Mouse (Mus musculus): ENCODE measurements around the gene Aars2. TPM values are rescaled to one million over a fixed set of nuclear protein-coding genes. Genes with fewer than 3 reads are reported as not detected.

Aars2 gene
- polyA plus RNA-seq, 1 experiment from 2014 or later: 17.4 TPM

DNA sequence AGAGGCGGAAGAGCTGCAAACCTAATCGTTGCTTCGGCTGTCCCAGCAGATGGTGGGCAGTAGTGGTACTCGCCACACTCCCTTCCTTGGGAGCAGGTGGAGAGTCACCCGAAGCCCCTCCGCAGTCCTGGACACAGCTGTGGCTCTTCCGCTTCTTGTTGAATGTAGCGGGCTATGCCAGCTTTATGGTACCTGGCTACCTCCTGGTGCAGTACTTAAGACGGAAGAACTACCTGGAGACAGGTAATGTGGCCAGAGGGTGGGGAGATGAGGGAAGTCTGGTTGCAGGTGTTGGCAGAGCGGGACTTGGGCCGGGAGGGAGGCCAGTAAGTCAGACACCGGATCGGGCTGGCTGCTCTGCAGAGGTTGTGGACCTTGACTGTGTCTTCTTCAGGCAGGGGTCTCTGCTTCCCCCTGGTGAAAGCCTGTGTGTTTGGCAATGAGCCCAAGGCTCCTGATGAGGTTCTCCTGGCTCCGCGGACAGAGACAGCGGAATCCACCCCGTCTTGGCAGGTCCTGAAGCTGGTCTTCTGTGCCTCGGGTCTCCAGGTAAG lies 58.0 kb downstream of the Aars2 start:
- Histone ChIP-seq H3K27me3 (ENCODE audit: insufficient read depth, low read length) (no peaks in the 10 kb centered on the region), H3K4me2 (peak overlapping the region; percentile 98), H3K9me3 (ENCODE audit: low read depth, low read length) (no peaks in the 10 kb centered on the region), H3K4me3 (ENCODE audit: low read depth, low read length) (peak overlapping the region; percentile 74), H3K36me3 (ENCODE audit: insufficient read depth) (peaks cover 48% of the 10 kb centered on the region), H3K9ac (peak overlapping the region; percentile 91), H3K4me1 (ENCODE audit: insufficient read depth) (peaks cover 7% of the 10 kb centered on the region), H3K27ac (ENCODE audit: low read depth) (peak overlapping the region; percentile 72)
- no peak for ATAC-seq (ENCODE audit: insufficient read depth)
- 8% methylated on average over 18 of the region's 18 CpGs for WGBS
- DNase-seq: peak; percentile 30
- TF ChIP-seq CTCF (IDR thresholded peaks at IDR 0.05; ENCODE audit: low read depth): no peak

GRCm38 (mm10) chr17:45565103-45565502 lies 58.5 kb downstream of the Aars2 start:
- Histone ChIP-seq H3K9ac (peak overlapping the region; percentile 91), H3K27ac (ENCODE audit: low read depth) (peak overlapping the region; percentile 72; the same call in 1 of the 2 replicates), H3K27me3 (ENCODE audit: insufficient read depth, low read length) (no peaks in the 10 kb centered on the region), H3K9me3 (ENCODE audit: low read depth, low read length) (no peaks in the 10 kb centered on the region), H3K4me2 (peak overlapping the region; percentile 98), H3K4me3 (ENCODE audit: low read depth, low read length) (peak overlapping the region; percentile 74), H3K36me3 (ENCODE audit: insufficient read depth) (peaks cover 53% of the 10 kb centered on the region), H3K4me1 (ENCODE audit: insufficient read depth) (peaks cover 7% of the 10 kb centered on the region)
- no peak for TF ChIP-seq CTCF (IDR thresholded peaks at IDR 0.05; ENCODE audit: low read depth)
- ATAC-seq (ENCODE audit: insufficient read depth) (no peak), DNase-seq (no peak)
- WGBS: 94% methylated on average over 11 of the region's 11 CpGs

GRCm38 (mm10) chr17:45566031-45566359 lies 59.4 kb downstream of the Aars2 start:
- WGBS: 52% methylated on average over 1 of the region's 1 CpGs
- DNase-seq: no peak
- Histone ChIP-seq H3K4me1 (ENCODE audit: insufficient read depth) (peaks cover 7% of the 10 kb centered on the region), H3K9me3 (ENCODE audit: low read depth, low read length) (no peaks in the 10 kb centered on the region), H3K4me3 (ENCODE audit: low read depth, low read length) (no peak overlapping the region), H3K36me3 (ENCODE audit: insufficient read depth) (peaks cover 62% of the 10 kb centered on the region), H3K9ac (no peak overlapping the region), H3K4me2 (no peak overlapping the region), H3K27ac (ENCODE audit: low read depth) (no peak overlapping the region), H3K27me3 (ENCODE audit: insufficient read depth, low read length) (no peaks in the 10 kb centered on the region)
- ATAC-seq (ENCODE audit: insufficient read depth): no peak
- no peak for TF ChIP-seq CTCF (IDR thresholded peaks at IDR 0.05; ENCODE audit: low read depth)

- DNase-seq: peak; percentile 58
- Histone ChIP-seq H3K27me3 (ENCODE audit: insufficient read depth, low read length) (no peaks in the 10 kb centered on the region), H3K4me3 (ENCODE audit: low read depth, low read length) (no peak overlapping the region; the same call in 1 of the 2 replicates), H3K9me3 (ENCODE audit: low read depth, low read length) (no peaks in the 10 kb centered on the region), H3K9ac (no peak overlapping the region), H3K4me1 (ENCODE audit: insufficient read depth) (peaks cover 10% of the 10 kb centered on the region), H3K27ac (ENCODE audit: low read depth) (no peak overlapping the region), H3K4me2 (no peak overlapping the region), H3K36me3 (ENCODE audit: insufficient read depth) (peaks cover 68% of the 10 kb centered on the region)
- no peak for TF ChIP-seq CTCF (IDR thresholded peaks at IDR 0.05; ENCODE audit: low read depth)
- WGBS: 55% methylated on average over 18 of the region's 18 CpGs
- ATAC-seq (ENCODE audit: insufficient read depth): 0 out of 2 replicates have a peak, but pooled peaks have one; percentile 1
These were observed 59.9 kb downstream of the Aars2 start for GRCm38 (mm10) chr17:45566360-45567161.

DNA sequence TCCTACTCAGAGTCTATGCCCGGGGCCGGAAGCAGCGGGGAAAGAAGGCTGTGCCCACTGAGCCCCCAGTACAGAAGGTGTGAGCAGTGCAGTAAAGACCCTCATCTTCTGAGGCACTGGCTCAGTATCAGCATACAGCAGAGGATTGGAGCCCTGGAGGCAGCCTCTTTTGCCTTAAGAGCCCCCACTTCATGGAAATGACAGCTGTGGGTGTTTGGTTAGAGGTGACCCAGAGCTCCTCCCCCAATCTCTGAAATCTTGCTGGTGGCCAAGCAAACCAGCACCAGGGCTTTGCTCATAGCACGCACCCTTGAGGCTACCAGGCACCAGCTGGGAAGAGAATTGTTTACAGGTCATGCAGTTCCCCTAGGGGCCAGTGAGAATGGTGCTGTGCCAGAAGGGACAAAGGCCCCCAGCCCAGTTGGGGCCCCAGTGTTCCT lies 60.5 kb downstream of the Aars2 start:
- H3K36me3 ChIP-seq (ENCODE audit: insufficient read depth): peaks cover 74% of the 10 kb centered on the region

GRCm38 (mm10) chr17:45568990-45569389 lies 62.3 kb downstream of the Aars2 start:
- H3K4me2 ChIP-seq: no peak overlapping the region
- H3K4me1 ChIP-seq (ENCODE audit: insufficient read depth): peaks cover 11% of the 10 kb centered on the region
- peaks cover 76% of the 10 kb centered on the region for H3K36me3 ChIP-seq (ENCODE audit: insufficient read depth)
- H3K9ac ChIP-seq: no peak overlapping the region
- TF ChIP-seq CTCF (IDR thresholded peaks at IDR 0.05; ENCODE audit: low read depth): no peak
- 85% methylated on average over 12 of the region's 12 CpGs for WGBS
- H3K27ac ChIP-seq (ENCODE audit: low read depth): no peak overlapping the region
- DNase-seq (no peak), ATAC-seq (ENCODE audit: insufficient read depth) (no peak)
- H3K27me3 ChIP-seq (ENCODE audit: insufficient read depth, low read length): no peaks in the 10 kb centered on the region
- no peaks in the 10 kb centered on the region for H3K9me3 ChIP-seq (ENCODE audit: low read depth, low read length)
- H3K4me3 ChIP-seq (ENCODE audit: low read depth, low read length): no peak overlapping the region

More for the DNA sequence above, 60.5 kb downstream of the Aars2 start:
- Histone ChIP-seq H3K4me2 (no peak overlapping the region), H3K4me3 (ENCODE audit: low read depth, low read length) (peak overlapping the region; percentile 4; the same call in 1 of the 2 replicates), H3K9me3 (ENCODE audit: low read depth, low read length) (no peaks in the 10 kb centered on the region), H3K27me3 (ENCODE audit: insufficient read depth, low read length) (no peaks in the 10 kb centered on the region), H3K9ac (no peak overlapping the region), H3K4me1 (ENCODE audit: insufficient read depth) (peaks cover 11% of the 10 kb centered on the region), H3K27ac (ENCODE audit: low read depth) (no peak overlapping the region)
- TF ChIP-seq CTCF (IDR thresholded peaks at IDR 0.05; ENCODE audit: low read depth): peak; percentile 28; the same call in 1 of the 2 replicates
- DNase-seq: peak; percentile 56
- 22% methylated on average over 4 of the region's 4 CpGs for WGBS
- peak; percentile 16 for ATAC-seq (ENCODE audit: insufficient read depth)

DNA sequence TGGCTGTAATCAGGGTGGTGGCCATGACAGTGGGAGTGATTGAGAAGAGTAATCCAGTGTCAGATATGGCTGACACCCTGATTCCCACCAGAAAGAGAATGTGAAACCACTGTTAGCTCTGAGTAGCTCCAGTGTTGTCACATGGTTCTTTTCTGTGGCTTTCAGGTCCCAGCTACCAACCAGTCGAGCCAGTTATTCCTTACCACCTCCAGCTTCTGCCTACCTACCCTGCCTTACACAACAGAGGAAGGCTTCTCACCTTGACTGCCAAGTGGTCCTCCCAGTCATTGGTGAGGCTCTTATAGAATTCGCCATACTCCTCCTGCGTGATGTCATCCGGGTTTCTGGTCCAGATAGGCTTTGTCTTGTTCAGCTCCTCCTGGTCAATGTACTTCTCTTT lies 63.4 kb downstream of the Aars2 start:
- Histone ChIP-seq H3K9me3 (ENCODE audit: low read depth, low read length) (no peaks in the 10 kb centered on the region), H3K4me3 (ENCODE audit: low read depth, low read length) (no peak overlapping the region), H3K27me3 (ENCODE audit: insufficient read depth, low read length) (no peaks in the 10 kb centered on the region), H3K4me2 (peak overlapping the region; percentile 12; the same call in 1 of the 2 replicates), H3K4me1 (ENCODE audit: insufficient read depth) (peaks cover 10% of the 10 kb centered on the region; the same call in 1 of the 2 replicates), H3K36me3 (ENCODE audit: insufficient read depth) (peaks cover 74% of the 10 kb centered on the region), H3K9ac (no peak overlapping the region), H3K27ac (ENCODE audit: low read depth) (no peak overlapping the region)
- TF ChIP-seq CTCF (IDR thresholded peaks at IDR 0.05; ENCODE audit: low read depth): no peak
- 72% methylated on average over 4 of the region's 4 CpGs for WGBS
- ATAC-seq (ENCODE audit: insufficient read depth) (no peak), DNase-seq (no peak)

Other genes with a start within 250 kb of the Aars2 start
- gene Cdc5l, start 73.1 kb upstream of the Aars2 start, polyA plus RNA-seq (2014; fragmentation: Nextera tagmentation; extraction: Ambion mirVana): 63.8 and 68.1 TPM in 2 replicates
- 0.43 and 0.61 TPM in 2 replicates for gene Spats1, start 31.4 kb upstream of the Aars2 start, polyA plus RNA-seq (2014; fragmentation: Nextera tagmentation; extraction: Ambion mirVana)
- gene Tcte1, start 16.6 kb downstream of the Aars2 start, polyA plus RNA-seq (2014; fragmentation: Nextera tagmentation; extraction: Ambion mirVana): 0.35 and 0.70 TPM in 2 replicates
- 1.1 and 1.6 TPM in 2 replicates for gene Tmem151b, start 42.8 kb downstream of the Aars2 start, polyA plus RNA-seq (2014; fragmentation: Nextera tagmentation; extraction: Ambion mirVana)
- 2.3 and 3.1 TPM in 2 replicates for gene Nfkbie, start 48.9 kb downstream of the Aars2 start, polyA plus RNA-seq (2014; fragmentation: Nextera tagmentation; extraction: Ambion mirVana)
- 130 and 137 TPM in 2 replicates for gene Slc35b2, start 57.0 kb downstream of the Aars2 start, polyA plus RNA-seq (2014; fragmentation: Nextera tagmentation; extraction: Ambion mirVana)
- gene Hsp90ab1, start 66.4 kb downstream of the Aars2 start, polyA plus RNA-seq (2014; fragmentation: Nextera tagmentation; extraction: Ambion mirVana): 1,512 and 1,564 TPM in 2 replicates
- gene Slc29a1, start 92.8 kb downstream of the Aars2 start, polyA plus RNA-seq (2014; fragmentation: Nextera tagmentation; extraction: Ambion mirVana): 75.4 and 82.2 TPM in 2 replicates
- gene Mymx, start 95.3 kb downstream of the Aars2 start, polyA plus RNA-seq (2014; fragmentation: Nextera tagmentation; extraction: Ambion mirVana): not detected in 2 replicates
- gene Capn11, start 152.5 kb downstream of the Aars2 start, polyA plus RNA-seq (2014; fragmentation: Nextera tagmentation; extraction: Ambion mirVana): 0.07 TPM in 1 of 2 replicates, not detected in the other
- gene Mrpl14, start 179.5 kb downstream of the Aars2 start, polyA plus RNA-seq (2014; fragmentation: Nextera tagmentation; extraction: Ambion mirVana): 162 and 168 TPM in 2 replicates
- 29.7 and 31.3 TPM in 2 replicates for gene Tmem63b, start 180.1 kb downstream of the Aars2 start, polyA plus RNA-seq (2014; fragmentation: Nextera tagmentation; extraction: Ambion mirVana)
- gene 1600014C23Rik, start 227.0 kb downstream of the Aars2 start, polyA plus RNA-seq (2014; fragmentation: Nextera tagmentation; extraction: Ambion mirVana): not detected in 2 replicates